Mouse (Mus musculus): Measurements from ENCODE around the gene Cd4.
"Not testable (repeated sequence)": the region's sequence is repeated elsewhere in the genome, so short reads cannot be mapped to it uniquely, and the experiment has no call there.

Gene Cd4

GRCm38 (mm10) chr6:124854647-124855046, 33.4 kb downstream of the Cd4 start:
- in situ Hi-C loops (cut with MboI, MseI), result no loop called here

GRCm38 (mm10) chr6:124850535-124850934, 37.5 kb downstream of the Cd4 start:
- in situ Hi-C loops (cut with MboI, MseI), result no loop called here

DNA sequence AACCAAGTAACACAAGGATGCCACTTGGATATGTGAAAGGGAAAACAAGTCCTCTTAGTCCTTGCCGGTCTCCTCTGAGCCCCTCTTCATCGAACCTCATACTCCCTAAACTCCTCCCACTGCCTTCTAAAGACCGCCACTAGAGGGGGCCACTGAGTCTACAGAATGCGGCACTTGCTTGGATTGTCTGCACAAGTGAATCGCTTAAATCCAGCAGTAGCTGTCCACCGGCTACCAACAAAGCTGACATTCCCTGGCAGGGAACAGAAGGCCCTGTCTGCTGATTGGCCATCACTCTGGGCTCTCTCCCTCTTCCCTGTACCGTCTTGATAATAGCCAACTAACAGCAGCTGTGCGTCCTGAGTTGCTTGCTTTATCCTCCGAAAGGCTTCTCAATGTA, 40.7 kb downstream of the Cd4 start:
- in situ Hi-C loops (cut with MboI, MseI), result no loop called here

DNA sequence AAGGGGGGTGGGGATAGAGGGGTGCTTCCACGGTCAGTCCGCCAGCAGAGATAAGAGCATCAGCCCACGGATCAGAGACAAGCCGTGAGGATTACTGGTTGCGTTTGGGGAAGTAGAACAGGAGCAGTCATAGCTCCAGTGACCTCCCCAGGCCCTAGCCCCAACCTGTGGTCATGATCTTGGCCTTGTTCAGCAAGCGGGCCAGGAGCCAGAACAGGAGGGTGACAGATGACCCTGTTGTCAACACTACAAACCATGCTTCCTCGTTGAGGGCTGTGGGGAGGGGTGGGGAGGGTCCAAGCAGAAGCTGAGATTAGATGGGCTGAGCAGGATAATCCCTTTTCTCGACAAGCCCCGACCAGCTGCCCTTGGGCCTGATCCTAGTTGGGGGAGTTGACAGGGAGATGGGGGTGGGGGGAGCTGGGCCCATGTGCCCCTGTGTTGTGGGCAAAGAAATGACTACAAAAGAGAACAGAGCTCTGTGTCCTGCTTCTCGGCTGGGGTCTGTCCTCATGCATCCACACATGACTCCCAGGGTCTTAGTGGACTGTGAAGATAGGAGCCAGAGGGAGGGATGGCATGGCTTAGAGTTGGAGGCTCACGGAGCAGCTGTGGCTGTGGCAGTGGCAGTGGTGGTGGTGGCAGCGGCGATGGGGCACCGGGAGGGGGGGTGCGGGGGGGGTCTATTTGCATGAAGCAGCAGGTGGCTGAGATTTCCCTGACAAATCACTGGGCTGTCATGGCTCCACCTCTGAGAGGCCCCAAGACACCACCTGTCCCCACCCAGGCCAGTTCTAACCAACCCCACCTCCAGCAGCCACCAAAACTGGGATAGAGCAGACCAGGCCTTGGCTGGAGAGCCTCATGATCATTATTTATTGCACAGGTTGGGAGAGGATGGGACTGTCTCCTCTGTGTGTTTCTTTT, 47.5 kb downstream of the Cd4 start, which contains the start of gene Gnb3:
Gnb3 (minus strand) TSS at position 35 of the 927 bp plus-strand sequence.
- in situ Hi-C loops (cut with MboI, MseI), result no loop called here

- in situ Hi-C loops (cut with MboI, MseI), result no loop called here
Observed at GRCm38 (mm10) chr6:124839805-124840204, 48.2 kb downstream of the Cd4 start.

GRCm38 (mm10) chr6:124836411-124836810, 51.6 kb downstream of the Cd4 start:
- in situ Hi-C loops (cut with MboI, MseI), result no loop called here

DNA sequence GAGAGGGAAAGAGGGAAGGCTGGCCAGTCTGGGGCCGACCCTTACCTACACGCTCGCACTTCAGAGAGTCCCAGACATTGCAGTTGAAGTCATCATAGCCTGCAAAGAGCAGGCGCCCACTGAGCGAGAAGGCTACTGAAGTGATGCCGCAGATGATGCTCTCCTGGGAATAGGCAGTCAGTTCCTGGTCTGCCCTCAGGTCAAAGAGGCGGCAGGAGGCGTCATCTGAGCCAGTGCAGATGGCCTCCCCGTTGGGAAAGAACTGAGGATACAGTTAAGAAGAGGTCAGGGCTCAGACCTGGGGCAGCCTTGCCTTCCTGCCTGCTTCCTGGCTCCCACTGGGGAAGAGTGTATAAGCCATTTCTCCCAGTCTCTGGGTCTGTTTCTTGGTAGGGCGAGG, 52.5 kb downstream of the Cd4 start:
- in situ Hi-C loops (cut with MboI, MseI), result no loop called here

- in situ Hi-C loops (cut with MboI, MseI), result no loop called here
Observed at GRCm38 (mm10) chr6:124834512-124835081, 53.4 kb downstream of the Cd4 start.

DNA sequence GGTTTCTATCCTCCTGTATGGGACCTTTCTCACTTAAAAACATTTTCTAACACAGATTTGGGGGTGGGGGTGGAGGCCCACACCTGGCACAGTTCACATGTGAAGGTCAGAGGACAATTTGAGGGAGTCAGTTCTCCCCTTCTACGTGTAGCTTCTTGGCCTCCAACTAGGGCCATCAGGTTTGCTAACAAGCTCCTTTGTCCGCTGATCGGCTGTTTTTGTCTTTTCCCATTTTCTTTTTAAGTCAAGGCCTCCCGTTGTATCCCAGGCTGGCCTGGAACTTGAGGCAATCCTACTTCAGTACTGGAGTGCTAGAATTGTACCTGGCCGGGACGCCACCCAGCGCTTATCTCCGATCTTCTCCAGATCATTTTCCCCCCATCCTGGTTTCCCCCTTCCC, 56.4 kb downstream of the Cd4 start:
- in situ Hi-C loops (cut with MboI, MseI), result no loop called here

- in situ Hi-C loops (cut with MboI, MseI), result not testable (repeated sequence)
Observed at GRCm38 (mm10) chr6:124831199-124831598, 56.8 kb downstream of the Cd4 start.

- in situ Hi-C loops (cut with MboI, MseI), result no loop called here
Observed at GRCm38 (mm10) chr6:124829799-124830700, 58.0 kb downstream of the Cd4 start.

DNA sequence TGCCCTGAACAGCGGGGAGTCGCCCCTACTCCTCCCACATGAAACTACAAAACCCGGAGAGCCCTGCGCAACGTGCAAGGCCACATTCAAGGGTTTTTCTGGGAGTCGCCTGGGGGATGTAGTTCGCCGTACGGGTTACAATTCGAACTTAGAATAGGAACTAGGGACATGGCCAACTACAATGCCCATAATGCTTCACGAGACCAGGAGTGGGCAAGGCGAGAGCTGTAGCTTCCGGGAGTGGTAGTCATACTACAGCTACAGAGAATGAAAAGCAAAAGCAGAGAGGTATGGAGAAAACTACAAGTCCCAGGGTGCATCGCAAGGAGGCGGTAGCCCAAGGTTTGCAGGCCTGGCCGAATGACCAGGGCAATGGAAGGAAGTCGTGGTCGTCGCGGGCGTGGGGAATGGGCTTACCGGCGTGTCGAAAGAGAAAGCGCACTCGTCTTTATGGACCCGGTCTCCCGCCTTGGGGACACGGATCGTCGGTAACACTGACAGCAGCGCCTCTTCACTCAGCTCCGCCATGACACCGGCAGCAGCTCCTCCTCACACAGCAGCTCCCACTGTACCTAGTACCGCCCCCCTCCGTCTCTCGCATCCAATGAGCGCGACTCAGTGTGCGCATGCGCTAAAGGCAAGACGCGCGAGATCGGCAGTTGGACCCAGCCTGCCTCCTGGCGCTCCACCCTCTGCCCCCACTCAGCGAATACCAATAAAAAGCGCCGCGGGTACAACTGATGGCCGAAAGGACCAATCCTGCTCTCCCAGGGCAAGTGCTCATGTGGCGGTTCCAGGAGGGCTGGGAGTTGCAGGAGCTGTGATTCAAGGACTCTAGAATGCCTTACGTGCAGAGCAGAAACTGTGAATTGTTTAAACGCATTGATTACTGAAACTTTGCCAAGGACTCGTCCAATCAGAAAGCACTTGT, 58.9 kb downstream of the Cd4 start, which contains the start of the genes Usp5 and Cdca3:
Usp5 (minus strand) TSS at position 617 of the 931 bp plus-strand sequence.
Cdca3 (plus strand) TSS at position 680 of the 931 bp plus-strand sequence.
- in situ Hi-C loops (cut with MboI, MseI), result no loop called here

DNA sequence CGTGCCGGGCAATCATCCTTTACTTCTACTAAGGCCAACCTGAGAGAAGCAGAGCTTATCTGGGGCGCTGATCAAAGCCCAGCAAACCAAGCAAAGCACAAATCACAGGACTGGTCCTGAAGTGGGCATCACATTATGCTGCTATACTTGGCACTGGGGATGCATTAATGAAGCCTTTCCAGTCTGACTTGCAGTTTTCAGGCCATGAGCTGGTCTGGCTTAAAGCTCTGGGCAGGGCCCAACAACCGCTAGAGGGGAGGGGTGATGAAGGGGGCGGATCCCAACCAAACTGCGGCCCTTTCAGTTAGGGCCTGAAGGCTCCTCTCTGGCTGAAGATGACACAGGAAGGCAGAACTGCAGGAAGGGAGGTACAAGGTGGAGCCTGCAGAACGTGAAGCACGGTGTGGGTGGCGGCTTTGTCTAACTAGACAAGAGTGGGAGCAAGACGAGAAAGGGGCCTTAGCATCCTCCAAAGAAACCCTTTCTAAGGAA, 59.9 kb downstream of the Cd4 start:
- in situ Hi-C loops (cut with MboI, MseI), result no loop called here

- in situ Hi-C loops (cut with MboI, MseI), result no loop called here
Observed at GRCm38 (mm10) chr6:124822049-124822448, 66.0 kb downstream of the Cd4 start.

GRCm38 (mm10) chr6:124820891-124821290, 67.1 kb downstream of the Cd4 start:
- in situ Hi-C loops (cut with MboI, MseI), result no loop called here

DNA sequence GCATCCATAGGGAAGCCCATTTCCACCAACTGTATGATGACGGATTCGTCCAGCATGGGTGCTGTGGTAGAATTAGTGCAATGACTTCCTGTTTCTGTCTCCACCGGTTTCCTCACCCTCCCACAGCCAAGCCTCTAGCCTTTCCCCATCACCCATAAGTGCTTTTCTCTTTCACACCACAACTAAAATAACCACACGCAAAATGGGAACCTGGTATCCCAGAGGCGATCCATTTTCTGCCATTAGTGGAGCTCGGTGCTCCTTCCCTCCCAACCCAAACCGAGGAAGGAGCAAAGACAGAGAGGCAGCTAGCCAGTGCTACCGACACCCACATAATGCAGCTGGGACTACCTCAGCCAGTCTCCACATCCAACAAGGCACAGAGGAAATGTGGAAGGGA, 70.0 kb downstream of the Cd4 start:
- in situ Hi-C loops (cut with MboI, MseI), result no loop called here

- in situ Hi-C loops (cut with MboI, MseI), result no loop called here
Observed at GRCm38 (mm10) chr6:124817563-124817962, 70.5 kb downstream of the Cd4 start.

DNA sequence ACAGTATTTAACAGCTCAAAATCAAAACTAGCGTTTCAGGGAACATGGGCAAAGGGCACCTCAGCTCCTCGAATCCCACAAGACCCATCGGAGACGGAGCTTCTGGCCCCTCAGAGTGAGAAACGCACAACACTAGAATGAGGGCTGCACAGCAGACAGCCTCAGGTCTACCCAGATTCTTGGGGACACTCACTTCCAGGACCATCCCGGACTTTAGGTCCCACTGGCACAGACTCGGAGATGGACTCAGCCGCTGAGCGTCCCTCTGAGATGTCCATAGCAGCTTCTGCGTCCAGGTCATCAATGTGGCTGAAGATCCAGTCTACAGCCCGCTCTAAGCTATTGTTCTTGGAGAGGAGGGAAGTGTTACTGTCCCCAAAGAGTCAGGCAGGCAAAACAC, 70.9 kb downstream of the Cd4 start:
- in situ Hi-C loops (cut with MboI, MseI), result no loop called here

GRCm38 (mm10) chr6:124816611-124817010, 71.4 kb downstream of the Cd4 start:
- in situ Hi-C loops (cut with MboI, MseI), result no loop called here
